In genomic region chr9:55937224-55937663, GRCm38 (mm10) we compare ENCODE assay signal across 8 mouse cellular contexts. TPM values are rescaled to one million over a fixed set of nuclear protein-coding genes. Genes with fewer than 3 reads are reported as not detected.
DNase-seq lines count a peak whose midpoint lies in the region; ATAC-seq lines count a peak whose summit lies in the region.

No protein-coding gene starts in this region.

- H3K4me1 ChIP-seq in heart, embryonic 15.5 days (replicated peaks): peaks cover 12% of the 10 kb centered on the region
- peaks cover 12% of the 10 kb centered on the region for H3K4me1 ChIP-seq in limb, embryonic 15.5 days

- H3K36me3 ChIP-seq in heart, embryonic 15.5 days: no peaks in the 10 kb centered on the region
- no peaks in the 10 kb centered on the region for H3K36me3 ChIP-seq in limb, embryonic 15.5 days

- H3K9me3 ChIP-seq in heart, embryonic 15.5 days (replicated peaks): no peaks in the 10 kb centered on the region
- no peaks in the 10 kb centered on the region for H3K9me3 ChIP-seq in limb, embryonic 15.5 days

- H3K27me3 ChIP-seq in heart, embryonic 15.5 days: no peaks in the 10 kb centered on the region
- H3K27me3 ChIP-seq in limb, embryonic 15.5 days: no peaks in the 10 kb centered on the region

- peak overlapping the region; percentile 79 for H3K4me2 ChIP-seq in heart, embryonic 15.5 days
- H3K4me2 ChIP-seq in limb, embryonic 15.5 days: peak overlapping the region; percentile 61

- WGBS in heart, embryonic 15.5 days: 41% methylated on average over 5 of the region's 5 CpGs
- WGBS in limb, embryonic 15.5 days: 43% methylated on average over 5 of the region's 5 CpGs

- intact Hi-C loops in gastrocnemius, postnatal 36 days (cut with DNase I): no loop called here

- peak overlapping the region; percentile 88 for H3K9ac ChIP-seq in heart, embryonic 15.5 days
- peak overlapping the region; percentile 79 for H3K9ac ChIP-seq in limb, embryonic 15.5 days

- H3K27ac ChIP-seq in heart, embryonic 15.5 days: peak overlapping the region; percentile 44
- H3K27ac ChIP-seq in limb, embryonic 15.5 days: peak overlapping the region; percentile 82

- no peak for ATAC-seq in CD4-positive, CD25-positive, alpha-beta regulatory T cell, adult 4 months
- ATAC-seq in heart, embryonic 15.5 days (replicated peaks; ENCODE audit: insufficient number of reproducible peaks, insufficient read depth, low FRiP score, low read depth): no peak
- no peak for ATAC-seq in limb, embryonic 15.5 days (ENCODE audit: insufficient number of reproducible peaks, low FRiP score, low TSS enrichment, low read depth)

- DNase-seq in CD4-positive, CD25-positive, alpha-beta regulatory T cell, adult 2 months (ENCODE audit: low read depth, low spot score): peak; percentile 13
- peak; percentile 7 for DNase-seq in right cerebral cortex, postnatal 14 days
- DNase-seq in right cerebral cortex, postnatal 36 days (ENCODE audit: low spot score in 2 of 2): no peak
- DNase-seq in retina, embryonic 14.5 days (ENCODE audit: low spot score): peak; percentile 18
- DNase-seq in gastrocnemius, postnatal 36 days: no peak

- H3K4me3 ChIP-seq in heart, embryonic 15.5 days: peak overlapping the region; percentile 86
- H3K4me3 ChIP-seq in limb, embryonic 15.5 days: peak overlapping the region; percentile 78

RNA-seq across cellular contexts. Expression of gene Scaper, which starts 0.7 kb away (rescaled TPM):
- 10 to 100 TPM; 22.3 to 25.7 TPM for polyA plus RNA-seq in CD4-positive, CD25-positive, alpha-beta regulatory T cell, adult 4 months (2017; shearing (Covaris generic))
- 8.4 and 8.5 TPM in 2 replicates for polyA plus RNA-seq in heart, embryonic 15.5 days (2015; fragmentation: Nextera tagmentation; extraction: Ambion mirVana)
- polyA plus RNA-seq in limb, embryonic 15.5 days (2015; fragmentation: Nextera tagmentation; extraction: Ambion mirVana): 12.8 and 13.4 TPM in 2 replicates
- total RNA-seq in gastrocnemius, postnatal 36 days (2021): 1 to 10 TPM; 6.9 to 7.5 TPM

Comparison
In these comparisons a context has a peak if more than half of its experiments do, and no peak if none do; other contexts are left out.
1. DNase-seq: peak in CD4-positive, CD25-positive, alpha-beta regulatory T cell, adult 2 months (single experiment), right cerebral cortex, postnatal 14 days (single experiment) and retina, embryonic 14.5 days (single experiment); none in right cerebral cortex, postnatal 36 days (0 of 2) and gastrocnemius, postnatal 36 days (0 of 2).